Mouse (Mus musculus) kidney, adult 11 months (tissue): ENCODE measurements around the gene Ldlr.
A peak's percentile ranks its signal among the peaks of the same experiment; 100 is the strongest.
"Not testable (repeated sequence)": the region's sequence is repeated elsewhere in the genome, so short reads cannot be mapped to it uniquely, and the experiment has no call there.

Experiments
- DNase-seq: peaks from one replicate; pipeline ENCODE4 v3.0.0; 2022

The Ldlr gene

DNA sequence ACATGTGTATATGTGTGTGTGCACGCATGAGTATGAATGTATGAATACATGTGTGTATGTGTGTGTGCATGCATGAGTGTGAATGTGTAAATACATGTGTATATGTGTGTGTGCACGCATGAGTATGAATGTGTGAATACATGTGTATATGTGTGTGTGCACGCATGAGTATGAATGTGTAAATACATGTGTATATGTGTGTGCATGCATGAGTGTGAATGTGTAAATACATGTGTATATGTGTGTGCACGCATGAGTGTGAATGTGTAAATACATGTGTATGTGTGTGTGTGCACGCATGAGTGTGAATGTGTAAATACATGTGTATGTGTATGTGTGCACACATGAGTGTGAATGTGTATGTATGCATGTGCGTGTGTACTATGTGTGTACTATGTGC, 70.2 kb downstream of the Ldlr start:
- not testable (repeated sequence) for DNase-seq

DNA sequence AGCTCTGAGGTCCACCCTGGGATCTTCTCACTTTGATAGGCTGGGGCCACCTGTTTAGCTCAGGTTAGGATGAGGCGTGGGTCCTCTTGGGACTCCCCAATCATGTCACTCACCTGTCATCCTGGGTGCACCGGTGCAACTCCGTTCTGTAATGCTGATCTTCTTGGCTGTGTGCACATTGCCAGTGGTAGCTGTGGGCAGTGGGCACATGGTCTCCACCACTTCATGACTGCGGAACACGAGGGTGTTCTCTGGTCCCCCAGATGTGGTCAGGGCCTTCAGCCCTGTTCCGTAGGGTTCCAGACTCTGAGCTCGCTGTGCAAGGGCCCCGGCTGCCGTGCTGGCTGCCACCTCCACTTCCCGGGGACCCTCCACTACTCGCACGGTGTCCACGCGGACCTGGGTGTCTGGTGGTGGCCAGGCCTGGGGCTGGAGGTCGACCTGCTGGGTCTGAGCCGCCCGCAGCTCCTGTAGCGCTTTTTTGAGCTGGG, 71.1 kb downstream of the Ldlr start:
- DNase-seq: no peak

DNA sequence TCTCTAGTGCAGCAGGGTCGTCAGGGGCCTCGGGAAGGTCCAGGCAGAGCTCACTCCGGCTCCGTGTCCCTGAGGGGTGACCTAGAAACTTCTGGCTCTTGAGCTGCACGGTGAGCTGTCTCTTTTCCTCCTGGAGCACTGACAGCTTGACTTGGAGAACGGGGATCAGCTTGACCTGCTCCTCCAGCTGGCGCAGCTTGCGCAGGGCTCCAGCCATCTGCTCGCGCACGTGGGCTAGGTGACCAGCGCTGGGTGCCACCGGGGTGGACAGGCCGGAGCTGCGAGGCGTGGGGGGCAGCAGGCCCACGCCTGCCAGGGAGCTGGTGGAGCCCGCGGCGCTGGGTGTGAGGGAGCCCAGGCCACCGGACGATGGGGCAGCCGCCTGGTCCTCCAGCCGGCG, 71.6 kb downstream of the Ldlr start:
- DNase-seq: no peak

DNA sequence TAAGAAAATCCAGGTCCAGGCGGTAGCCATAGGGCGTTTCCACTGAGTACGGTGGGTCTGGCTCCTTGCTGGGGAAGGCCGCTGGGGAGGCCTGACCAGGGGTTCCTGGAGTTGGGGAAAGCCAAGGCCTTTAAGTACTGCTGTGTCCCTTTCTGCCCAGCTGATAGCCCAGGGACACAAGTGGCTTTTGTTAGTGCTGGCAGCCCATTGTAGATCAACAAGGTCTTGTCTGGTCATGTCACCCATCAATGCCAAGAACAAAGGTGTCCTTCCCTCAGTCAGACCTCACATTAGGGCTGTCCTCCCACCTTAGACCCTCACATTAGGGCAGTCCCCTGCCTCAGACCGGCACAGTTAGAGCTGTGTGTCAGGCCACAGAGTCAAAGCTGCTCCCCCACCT, 72.3 kb downstream of the Ldlr start:
- DNase-seq: no peak

DNA sequence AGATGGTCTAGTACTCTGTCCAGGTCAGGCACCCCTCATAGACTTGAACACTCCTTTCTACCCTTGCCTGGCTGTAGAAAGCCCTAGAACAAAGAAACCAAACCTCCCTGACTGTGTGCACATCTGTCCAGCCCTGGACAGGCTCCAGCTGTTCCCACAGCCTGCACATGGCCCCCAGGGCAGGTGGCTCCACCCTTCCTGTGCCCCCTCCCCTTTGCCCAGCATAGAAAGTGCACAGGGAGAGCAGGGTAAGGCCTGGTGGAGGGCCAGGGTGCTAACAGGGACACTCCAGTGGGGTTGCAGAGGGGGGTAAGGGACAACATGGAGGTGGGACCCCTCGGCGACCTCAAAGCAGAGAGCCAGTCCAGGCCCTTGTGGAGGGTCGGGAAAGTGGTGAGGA, 73.0 kb downstream of the Ldlr start:
- DNase-seq: peak; percentile 27

DNA sequence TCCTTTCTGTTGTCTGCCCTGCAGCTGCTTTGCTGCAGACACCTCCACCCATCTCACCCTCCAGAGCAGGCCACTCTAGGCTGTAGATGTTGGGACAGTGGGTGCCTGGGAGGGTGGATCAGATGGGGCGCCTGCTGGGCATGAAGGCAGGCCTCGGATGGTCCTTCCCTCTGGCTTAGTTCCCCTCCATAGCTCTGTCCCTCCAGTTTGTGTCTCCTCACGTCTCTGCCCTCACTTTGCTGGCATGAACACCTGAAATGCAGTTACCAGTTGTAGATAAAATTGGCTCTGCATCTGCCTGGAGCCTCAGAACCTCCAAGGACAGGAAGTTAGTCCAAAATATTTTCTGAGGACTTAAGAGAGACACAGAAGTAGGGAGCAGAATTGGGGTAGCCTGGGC, 73.6 kb downstream of the Ldlr start:
- no peak for DNase-seq

DNA sequence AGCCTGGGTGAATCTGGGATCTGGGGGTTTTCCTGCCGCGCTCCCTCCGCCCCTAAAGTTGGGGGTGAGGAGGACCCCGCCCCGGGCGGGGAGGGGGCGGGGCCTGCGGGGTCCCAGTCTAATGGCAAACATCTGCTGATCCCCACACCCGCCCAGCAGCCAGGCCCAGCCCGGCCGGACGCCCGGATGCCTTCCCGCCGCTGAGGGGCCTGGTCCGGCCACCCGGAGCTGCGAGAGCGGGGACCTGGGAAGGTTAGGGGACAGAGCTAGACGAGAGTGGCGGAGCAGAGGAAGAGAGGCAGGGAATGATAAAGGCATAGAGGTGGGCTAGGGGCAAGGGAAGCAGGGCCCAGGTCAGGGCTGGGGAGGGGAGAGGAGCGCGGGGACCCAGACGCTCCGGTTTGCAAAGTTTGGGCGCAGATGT, 74.7 kb downstream of the Ldlr start:
- DNase-seq: peak; percentile 54

DNA sequence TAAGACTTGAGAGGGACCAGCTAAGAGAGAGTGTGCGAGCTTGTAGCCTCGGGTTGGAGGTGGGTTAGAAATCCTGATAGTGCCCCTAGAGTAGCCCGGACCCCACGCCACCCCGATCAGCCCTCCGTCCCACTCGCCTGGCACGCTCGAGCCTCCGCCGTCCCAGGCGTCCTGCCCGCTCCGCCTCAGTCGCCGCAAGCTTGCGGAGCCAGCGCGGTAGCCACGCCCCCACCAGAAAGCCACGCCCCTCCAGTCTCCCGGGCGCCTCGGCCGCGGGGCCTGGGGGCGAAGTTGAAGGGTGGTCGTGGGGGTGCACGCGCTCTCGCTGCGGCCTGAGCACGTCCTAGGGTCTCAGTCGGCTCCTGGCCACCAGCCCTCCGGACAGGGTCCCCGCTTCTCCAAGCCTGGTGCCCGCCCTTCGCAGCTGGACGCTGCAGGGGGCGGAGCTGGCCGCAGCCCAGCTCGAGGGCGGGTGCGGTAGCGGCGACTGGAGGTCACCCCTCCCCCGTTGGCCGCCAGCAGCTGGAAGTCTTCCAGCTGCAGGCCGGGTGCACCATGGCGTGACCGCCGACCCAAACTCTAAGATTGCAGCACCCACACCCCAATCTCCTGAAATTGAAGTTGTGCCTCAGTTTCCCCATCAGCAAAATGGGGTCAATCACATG, 75.2 kb downstream of the Ldlr start, which contains the start of gene Kank2:
Gene Kank2, minus strand, starts transcription at position 400 of the 665 bp plus-strand sequence.
- peak; percentile 84 for DNase-seq

DNA sequence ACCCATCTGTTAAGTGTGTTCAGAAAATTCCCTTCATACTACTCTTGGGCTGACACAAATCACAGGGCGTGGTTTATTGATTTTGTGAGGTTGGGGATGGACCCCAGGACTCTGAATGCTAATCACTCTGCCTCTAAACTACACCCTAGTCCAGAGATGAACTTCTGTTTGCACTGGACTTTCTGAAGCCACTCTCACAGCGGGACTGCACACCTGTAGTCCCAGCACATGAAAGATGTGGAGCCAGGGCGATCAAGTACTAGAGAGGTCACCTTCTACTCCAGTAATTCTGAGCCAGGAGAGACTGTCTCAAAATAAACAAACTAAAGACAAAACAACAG, 75.7 kb downstream of the Ldlr start:
- DNase-seq: no peak
